Mouse (Mus musculus) induced T-regulatory cell, adult 2 months (primary cell): ENCODE measurements around the gene Gipc3.
A peak's percentile ranks its signal among the peaks of the same experiment; 100 is the strongest.

Experiments used
- DNase-seq: peaks from one replicate; pipeline ENCODE4 v3.0.0-alpha.2; 2012; ENCODE audit warnings: low read depth

Gipc3 gene

DNA sequence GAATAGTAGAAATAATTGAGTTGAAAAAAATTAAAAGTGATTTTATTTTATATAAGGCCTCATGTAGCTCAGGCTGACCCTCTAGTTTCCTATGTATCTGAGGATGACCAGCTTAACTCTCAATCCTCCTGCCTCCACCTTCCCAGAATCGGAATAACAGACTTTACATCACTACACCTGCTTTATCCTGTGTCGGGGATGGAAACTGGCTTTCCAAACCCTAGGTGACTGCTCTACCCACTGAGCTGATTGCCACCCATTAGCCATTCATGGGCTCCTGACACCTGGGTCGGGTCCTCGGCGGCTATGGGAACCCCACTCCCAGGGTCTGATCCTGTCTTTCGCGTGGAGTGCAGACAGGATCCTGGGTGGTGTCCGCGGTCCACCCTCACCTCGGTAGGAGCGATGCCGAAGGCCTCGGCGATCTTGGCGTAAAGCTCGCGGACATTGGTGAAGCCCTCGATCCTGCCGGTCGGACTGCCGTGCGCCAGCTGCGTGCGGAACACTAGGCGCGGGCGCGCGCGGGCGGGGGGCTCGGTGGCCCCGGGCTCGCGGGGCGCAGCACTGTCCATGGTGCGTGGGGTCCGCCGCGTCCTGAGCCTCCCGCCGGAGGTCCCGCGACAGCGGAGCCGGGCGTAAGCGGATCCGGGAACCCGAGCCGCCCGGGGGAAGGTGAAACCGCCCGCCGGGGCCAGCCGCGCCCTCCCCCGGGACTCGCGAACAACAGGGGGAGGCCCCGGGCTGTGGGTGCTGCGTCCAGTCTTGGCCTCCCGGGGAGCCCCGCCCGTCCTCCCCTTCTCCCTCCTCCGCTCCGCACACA is at the start of gene Gipc3:
TSS of gene Gipc3 (minus strand) at position 581 of the 820 bp plus-strand sequence.
- DNase-seq: peak; percentile 54

DNA sequence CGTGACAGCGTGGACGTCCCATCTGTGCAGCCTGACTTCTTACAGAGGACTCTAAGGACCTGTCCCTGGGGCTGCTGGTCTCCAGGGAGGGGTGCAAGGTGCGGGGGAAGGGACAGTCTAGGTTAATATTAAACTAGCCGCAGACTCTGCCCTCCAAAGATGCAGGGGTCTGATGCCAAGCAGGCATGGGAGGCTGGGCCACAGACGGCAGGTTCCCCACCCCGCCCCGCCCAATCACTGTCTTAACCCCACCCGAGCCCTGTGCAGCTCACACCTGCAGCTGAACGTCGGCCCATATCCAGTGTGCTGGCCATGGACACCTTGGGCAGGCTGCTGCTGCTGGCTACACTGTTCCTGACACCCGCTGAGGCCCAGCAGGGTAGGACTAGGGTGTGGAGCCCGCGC is 49.7 kb upstream of the Gipc3 start, which contains the start of gene Smim24:
TSS of gene Smim24 (plus strand) at position 271 of the 405 bp plus-strand sequence.
- no peak for DNase-seq

DNA sequence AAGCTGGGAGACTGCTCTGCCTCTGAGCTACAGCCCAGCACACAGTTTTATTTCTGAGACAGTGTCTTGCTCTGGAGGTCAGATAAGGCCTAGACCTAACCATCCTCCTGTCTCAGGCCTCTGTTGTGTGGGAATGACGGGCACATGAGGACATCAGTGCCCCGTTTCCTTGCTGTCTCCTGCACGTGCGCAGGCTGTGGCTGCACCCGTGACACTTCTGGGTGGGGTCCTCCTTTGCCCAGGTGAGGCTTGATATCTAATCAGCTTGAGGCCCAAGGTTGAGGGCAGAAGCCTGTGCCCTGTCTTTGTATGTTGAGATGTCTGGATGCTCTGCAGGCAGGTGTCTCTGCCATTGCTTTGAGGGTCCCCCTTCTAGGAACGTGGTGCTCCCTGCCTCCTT is 49.2 kb upstream of the Gipc3 start:
- DNase-seq: no peak

DNA sequence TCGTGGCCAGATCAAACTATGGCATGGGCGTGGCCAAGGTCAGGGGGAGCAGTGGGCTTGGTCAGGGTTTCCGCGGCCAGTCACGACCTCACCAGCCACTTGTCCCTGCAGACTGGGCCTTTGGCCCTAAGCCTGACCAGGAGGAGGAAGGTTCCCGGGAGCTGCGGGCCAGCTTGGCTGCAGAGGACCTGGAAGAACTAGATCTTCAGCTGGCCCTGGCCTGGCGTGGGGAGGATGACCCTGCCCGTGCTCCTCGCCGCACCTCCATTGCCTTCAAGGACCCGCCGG is 47.6 kb upstream of the Gipc3 start:
- no peak for DNase-seq

DNA sequence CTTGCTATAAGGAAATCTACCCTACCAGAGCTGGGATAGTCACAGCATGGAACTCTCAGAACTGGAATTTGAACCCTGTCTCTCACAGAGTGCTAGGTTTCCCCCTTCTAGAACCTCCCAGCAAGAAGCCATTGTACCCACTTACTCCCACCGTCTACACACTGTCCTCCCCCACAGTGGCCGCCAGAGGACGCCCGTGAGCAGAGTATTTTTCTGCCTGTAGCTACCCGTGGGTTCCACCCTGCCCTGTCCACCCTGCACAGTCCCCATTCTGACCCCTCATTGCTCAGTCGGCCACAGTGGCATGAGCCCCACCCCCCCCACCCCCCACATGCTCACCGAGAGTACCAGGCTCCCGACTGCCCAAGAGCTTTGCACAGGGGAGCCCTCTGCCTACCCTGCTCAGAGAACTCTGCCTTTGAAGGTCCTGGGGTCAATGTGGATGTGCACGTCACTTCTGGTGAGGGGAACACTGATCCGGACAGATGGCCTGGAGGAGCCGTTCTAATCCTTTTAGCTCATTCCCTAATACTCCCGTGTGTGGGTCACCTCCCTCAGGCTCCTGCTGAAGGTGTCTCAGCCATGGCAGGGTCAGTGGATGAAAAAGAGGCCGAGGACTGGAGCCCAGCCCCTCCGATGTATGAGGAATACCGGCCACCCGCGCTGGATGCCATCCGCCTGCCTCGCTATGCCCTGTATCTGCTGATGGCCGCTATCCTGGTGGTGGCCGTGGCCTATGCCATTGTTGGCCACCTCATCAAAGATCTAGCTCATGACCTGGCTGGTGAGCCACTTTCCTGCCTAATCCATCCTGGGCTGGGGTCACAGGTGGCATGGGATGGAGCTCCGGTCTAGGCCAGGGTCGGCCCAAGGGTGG is 47.0 kb upstream of the Gipc3 start:
- peak; percentile 81 for DNase-seq

DNA sequence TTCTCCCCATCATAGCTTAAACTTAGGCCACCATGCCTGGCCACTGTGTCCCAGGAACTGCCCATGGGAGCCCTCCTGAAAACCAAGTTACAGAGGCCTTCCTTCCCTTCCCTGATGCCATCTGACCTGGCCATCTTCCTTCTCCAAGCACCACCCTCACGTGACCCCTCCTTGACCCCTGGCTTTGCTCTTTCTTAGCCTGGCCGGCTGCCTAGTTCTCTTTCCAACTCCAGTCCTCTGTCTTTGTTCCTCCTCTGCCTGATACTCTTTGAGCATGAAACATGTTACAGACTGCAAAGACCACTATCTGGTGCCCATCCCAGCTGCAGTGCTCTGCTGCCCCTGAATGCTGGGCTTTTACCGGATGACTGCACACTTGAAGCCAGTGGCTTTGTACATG is 46.3 kb upstream of the Gipc3 start:
- DNase-seq: no peak

DNA sequence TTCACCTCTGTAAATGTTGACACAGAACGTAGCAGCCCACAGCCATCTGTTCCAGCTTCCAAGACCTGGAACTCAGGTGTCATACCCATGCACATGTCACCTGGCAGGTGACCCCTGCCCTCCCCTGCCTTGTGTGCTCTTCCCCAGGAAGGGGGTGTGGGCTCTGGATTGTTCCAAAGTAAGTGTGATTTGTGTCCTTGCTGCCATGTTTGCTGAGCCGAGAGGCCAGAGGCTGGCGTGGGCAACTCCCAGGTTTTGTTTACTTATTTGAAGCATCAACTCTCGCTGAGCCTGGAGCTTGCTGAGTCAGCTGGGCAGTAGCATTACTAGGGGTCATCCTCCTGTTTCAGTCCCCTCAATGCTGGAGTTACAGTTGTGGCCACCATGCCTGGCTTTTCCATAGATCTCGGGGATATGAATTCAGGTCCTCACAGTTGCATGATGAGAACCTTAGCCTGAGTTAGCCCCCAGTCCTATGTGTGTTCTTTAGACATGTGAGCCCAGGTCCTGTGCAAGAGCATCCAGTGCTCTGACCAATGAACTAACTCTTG is 45.5 kb upstream of the Gipc3 start, which contains the start of gene Gm48552:
TSS of gene Gm48552 (plus strand) at position 501 of the 551 bp plus-strand sequence.
- DNase-seq: no peak

DNA sequence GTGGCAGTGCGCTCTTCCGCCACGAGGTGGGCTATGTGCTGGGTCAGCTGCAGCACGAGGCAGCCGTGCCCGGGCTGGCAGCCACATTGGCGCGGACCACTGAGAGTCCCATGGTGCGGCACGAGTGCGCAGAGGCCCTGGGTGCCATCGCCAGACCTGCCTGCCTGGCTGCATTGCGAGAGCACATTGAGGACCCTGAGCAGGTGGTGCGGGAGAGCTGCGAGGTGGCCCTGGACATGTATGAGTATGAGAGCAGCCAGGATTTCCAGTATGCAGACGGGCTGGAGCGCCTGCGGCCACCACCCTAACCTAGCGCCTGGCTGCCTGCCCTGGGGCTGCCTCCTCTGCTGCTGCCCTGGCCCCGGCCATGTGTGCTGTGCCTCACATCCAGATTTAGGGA is 44.6 kb upstream of the Gipc3 start:
- DNase-seq: no peak

DNA sequence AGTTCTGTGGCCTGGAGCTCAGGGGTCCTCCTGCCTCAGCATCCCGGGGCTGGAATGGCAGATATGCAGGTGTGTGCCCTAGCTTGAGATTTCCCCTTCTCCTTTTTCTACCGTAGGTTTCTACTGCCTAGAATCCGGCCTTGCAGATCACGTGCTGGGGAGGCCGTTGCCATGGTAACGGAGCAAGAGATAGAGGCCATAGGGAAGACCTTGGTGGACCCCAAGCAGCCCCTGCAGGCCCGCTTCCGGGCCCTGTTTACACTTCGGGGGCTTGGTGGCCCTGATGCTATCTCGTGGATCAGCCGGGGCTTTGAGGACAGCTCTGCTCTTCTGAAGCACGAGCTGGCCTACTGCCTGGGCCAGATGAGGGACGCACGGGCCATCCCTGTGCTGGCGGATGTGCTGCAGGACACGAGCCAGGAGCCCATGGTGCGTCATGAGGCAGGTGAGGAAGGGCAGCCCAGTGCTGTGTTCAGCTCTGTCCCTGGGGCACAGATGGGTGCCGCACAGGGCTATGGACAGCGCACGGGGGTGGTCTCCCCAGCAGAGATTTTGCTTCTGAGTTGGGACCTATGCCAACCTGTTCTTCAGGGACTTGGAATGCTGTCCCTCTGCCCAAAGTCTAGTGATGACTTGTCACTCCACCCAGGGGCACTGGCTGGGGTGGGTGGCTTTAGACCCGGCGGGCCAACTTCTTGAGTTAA is 42.7 kb upstream of the Gipc3 start:
- DNase-seq: no peak

DNA sequence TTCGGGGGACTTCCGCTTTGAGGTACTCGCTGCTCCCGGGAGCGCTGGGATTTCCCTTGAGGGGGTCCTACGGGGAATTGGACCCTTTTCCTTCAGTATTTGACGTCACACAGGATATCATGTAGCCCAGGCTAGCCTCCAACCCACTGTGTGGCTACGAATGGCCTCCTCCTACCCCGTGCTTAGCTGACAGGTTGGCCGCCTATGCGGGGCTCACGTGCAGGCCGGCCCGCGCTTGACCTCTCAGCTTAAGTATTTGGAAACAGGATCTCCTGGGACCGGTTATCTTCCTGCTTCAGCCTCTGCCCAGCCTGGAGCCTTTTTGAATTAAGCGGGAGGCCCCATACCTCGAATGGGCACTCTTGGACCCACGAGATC is 41.5 kb upstream of the Gipc3 start:
- no peak for DNase-seq

DNA sequence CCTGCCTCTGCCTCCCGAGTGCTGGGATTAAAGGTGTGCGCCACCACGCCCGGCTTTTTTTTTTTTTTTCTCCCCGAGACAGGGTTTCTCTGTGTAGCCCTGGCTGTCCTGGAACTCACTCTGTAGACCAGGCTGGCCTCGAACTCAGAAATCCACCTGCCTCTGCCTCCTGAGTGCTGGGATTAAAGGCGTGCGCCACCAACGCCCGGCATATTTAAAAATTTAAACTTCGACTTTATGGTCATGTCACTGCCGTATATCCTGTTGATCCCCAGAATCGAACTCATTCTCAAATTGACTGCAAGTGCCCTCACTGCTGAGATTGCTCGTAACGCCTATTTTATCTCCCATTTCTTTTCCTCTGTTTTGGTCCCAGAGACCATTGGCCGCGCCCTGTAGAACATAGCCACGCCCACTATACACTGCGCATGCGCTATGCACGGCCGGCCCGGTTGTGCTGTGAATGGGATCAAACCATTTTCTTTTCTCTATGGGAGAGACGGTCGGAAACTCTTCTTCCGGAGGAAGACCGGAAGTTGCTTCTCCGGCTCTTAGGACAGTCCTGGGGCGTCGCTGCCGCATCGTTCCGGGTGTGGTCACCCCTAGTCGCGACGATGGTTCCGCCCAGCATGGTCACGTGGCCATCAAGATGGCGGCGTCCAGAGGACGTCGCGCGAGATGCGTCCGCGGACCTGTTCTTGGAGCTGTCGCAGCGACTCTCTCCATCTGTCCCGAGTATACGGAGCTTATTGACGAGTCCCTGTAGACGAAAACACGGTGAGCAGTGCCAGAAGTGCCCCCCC is 40.9 kb upstream of the Gipc3 start, which contains the start of the genes Dohh and Gm48551:
TSS of gene Dohh (plus strand) at position 627 of the 803 bp plus-strand sequence.
TSS of gene Gm48551 (plus strand) at position 665 of the 803 bp plus-strand sequence.
- DNase-seq: peak; percentile 99

DNA sequence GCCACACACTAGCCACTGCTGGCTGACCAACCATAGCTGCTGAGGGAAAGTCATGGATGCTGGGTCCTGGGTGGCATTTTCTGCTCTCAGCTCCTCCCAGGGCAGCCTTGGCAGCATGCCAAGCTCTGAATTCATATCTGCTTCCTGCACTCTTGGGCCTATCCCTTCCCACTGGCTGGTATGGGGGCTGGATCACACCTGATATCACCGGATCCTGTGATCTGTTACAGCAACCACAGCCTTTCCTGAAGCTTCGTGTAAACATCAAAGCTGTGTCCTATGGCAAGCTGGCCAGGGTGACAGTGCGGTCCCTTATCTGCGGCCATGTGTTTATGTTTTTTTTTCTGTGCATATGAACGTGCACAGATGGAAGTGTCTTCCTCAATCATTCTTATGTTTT is 39.0 kb upstream of the Gipc3 start:
- peak; percentile 78 for DNase-seq

DNA sequence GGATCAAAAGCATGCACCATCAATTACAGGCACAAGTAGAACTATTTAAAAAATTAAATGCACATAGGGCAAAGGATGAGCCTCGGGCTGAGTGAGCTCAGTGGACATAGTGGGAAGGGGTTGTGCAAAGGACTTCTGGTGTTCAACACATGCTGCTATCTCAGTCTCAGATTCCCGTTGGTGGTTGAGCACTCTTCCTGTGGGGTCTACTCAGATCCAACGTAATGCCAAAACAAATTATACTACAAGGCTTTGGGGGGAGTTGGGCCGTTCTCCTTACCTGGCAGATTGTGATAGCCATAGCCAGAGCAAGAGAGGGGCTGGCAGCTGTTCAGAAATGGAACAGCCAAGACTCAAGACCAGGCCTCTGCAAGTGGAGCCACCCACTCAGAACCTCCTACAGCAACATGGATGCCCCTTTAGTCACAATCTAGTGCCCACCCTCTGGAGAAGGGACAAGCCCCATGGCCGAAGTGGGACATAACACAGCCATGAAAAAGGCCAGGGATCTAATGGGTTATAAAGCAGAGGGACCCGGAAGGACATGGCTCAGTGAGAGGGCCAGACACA is 36.8 kb upstream of the Gipc3 start:
- DNase-seq: no peak

DNA sequence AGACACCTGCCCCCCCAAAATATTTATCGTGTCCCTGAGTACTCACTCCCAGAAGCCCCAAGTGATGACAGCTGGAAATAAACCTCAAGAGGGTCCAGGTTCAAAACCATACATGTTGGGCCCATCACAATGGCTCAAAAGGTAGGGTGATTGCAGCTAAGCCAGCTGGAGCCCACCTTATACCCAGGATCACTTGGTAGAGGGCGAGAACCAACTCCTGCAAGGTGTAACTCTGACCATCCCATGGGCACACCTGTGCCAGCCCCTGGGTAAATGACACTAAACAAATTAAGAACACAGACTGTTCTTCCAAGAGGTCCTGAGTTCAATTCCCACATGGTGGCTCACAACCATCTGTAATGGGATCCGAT is 36.1 kb upstream of the Gipc3 start:
- no peak for DNase-seq

DNA sequence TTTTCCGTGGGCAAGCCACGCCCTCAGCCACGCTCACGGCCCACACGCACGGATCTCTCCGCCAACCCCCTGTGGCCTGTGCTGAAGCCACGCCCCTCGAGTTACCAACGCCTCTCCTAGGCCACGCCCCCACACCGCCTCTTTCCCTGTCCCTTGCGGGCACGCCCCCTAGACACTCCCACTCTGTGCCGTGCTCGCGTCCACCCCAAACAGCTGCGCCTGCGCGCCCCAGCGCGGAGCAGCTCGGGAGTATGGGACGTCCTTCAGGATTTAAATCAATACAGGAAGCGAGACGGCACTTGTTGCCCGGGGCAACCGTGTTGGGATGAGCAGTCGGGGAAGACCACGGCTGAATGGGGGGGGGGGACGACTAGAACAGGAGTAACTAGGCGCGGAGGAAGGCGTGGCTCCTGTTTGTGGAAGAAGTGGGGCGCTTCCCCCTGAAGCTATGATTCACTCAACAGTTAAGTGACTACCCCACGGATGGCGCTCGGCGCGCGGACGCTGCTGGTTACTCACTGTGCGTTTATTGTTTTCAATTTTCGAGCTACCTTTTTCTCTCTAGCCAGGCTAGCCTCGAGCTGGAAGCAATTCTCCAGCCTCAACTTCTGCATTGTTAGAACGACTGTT is 35.6 kb upstream of the Gipc3 start:
- DNase-seq: peak; percentile 100

DNA sequence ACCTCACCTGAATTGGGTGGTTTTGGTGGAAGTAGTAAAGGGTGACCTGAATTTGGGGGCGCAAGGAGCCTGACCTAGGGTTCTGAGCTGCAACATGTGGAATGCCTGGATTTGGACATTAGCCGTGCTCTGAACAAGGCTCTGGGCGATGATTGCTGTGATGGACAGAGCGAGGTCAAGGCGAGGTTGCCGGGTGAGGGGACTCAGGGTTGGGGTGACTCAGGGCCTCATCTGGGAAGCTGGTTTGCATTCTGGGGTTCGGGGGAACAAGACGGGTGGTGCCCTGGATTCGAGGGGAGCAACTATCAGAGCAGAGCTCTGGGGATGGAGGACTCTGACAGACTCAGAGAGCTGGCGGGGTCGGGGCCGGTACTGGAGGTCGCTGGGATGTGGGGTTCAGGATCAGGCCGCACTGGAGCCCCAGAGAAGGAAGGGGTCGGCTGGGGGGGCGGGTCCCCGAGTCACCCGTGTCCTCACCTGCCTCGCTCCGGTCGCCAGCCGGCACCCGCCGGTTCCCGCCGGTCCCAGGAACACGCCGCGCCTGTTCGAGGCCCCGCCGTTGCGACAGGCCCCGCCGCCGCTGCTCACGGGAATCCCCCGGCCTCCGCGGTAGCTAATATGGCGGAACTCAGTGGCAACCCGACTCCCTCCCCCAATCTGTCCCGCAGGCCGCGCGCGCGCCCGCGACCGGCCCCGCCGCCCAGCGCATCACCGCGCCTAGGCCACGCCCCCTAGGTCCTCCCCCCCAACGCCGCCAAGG is 34.9 kb upstream of the Gipc3 start, which contains the start of gene Fzr1:
TSS of gene Fzr1 (minus strand) at position 724 of the 760 bp plus-strand sequence.
- no peak for DNase-seq

DNA sequence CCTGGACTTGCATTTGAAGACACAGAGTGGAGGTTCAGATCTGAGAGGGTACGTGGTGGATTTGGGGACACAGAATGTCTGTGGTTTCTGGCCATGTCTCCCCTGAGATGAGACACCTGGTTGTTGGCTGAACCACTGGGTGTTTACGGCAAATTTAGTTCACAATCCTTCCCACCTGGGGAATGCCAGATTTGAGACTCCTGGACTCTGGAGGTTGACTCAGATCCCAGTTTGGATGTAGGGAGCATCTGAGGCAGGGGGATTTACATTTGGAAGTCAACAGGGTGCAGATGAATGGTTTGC is 34.2 kb upstream of the Gipc3 start:
- DNase-seq: peak; percentile 52

DNA sequence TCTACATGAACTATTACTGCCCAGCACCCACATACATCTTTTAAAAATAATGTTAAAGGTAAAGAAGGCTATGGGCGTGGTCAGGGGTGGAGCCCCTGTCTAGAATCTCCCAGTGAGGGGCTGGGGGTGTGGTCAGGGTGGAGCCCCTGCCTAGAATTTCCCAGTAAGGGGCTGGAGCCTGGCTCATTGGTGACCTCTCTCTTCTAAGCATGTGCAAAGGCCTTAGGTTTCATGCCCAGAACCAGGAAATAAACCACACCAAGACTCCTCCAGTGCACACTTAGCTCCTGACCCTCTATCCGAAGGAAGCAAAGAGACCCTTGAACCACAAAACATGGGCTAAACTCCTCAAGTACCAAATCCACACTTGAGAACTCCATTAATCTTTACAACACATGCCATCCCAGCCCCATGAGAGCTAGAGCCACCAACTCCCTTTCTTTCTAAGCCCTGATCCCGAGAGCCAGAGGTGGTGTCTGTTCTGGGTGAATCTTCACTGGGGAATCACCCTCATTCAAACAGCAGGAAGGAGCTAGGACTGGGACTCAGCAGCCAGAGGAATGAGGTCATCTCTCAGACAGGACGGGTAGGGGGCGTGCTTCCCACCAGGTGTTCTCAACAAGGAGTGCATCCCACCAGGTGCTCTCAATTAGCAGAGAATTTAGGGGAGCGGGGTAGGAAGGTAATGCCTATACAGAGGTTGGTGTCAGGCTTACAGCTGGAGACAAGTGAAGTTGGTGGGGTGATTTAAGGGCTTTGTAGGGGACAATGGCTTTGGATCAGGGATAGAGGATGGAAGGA is 33.7 kb upstream of the Gipc3 start:
- DNase-seq: peak; percentile 57

DNA sequence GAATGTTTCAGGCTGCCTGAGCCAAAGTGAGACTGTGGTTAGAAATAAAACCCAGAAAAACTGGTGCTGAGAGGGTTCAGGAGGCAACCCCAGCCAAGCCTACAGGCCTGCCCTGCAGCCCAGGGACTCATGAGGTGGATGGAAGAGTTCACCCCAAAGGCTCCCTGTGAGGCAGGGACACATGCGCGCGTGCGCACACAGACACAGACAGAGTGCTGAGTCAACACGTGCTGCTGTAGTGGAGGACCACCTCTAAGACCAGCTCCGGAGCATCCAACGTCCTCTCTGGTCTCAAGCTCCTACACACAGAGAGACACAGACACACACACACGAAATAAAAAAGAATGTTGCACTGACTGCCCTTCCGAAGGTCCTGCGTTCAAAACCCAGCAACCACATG is 32.3 kb upstream of the Gipc3 start:
- DNase-seq: no peak
